Mouse (Mus musculus) v-Abl transformed pro-B cells (cell line): Measurements from ENCODE around the gene Olfml1.

Source experiments
- in situ Hi-C, 2 experiments: fragments of 400-800 bp; cut with MboI; formaldehyde crosslinking; loops; one replicate each; pipeline ENCODE4 v1.15.1; 2025; ENCODE audit not compliant: unreplicated experiment in 2 of 2

Gene Olfml1

GRCm38 (mm10) chr7:107594325-107594856, 27.1 kb downstream of the Olfml1 start:
- in situ Hi-C loops = no loop called here

- in situ Hi-C loops = no loop called here
Observed at GRCm38 (mm10) chr7:107594857-107595402, 27.7 kb downstream of the Olfml1 start, which contains the start of gene Ppfibp2. Gene Ppfibp2 (plus strand): TSS chr7:107595207.

- in situ Hi-C loops = no loop called here
Observed at GRCm38 (mm10) chr7:107595426-107595825, 28.2 kb downstream of the Olfml1 start.

GRCm38 (mm10) chr7:107596753-107597152, 29.5 kb downstream of the Olfml1 start:
- in situ Hi-C loops = no loop called here

GRCm38 (mm10) chr7:107597956-107598355, 30.7 kb downstream of the Olfml1 start:
- in situ Hi-C loops = no loop called here

GRCm38 (mm10) chr7:107600651-107601050, 33.4 kb downstream of the Olfml1 start:
- in situ Hi-C loops = no loop called here

- in situ Hi-C loops = no loop called here
Observed at GRCm38 (mm10) chr7:107602505-107602904, 35.3 kb downstream of the Olfml1 start.

GRCm38 (mm10) chr7:107602913-107603312, 35.7 kb downstream of the Olfml1 start:
- in situ Hi-C loops = no loop called here

- in situ Hi-C loops = no loop called here
Observed at GRCm38 (mm10) chr7:107607766-107608165, 40.5 kb downstream of the Olfml1 start.

GRCm38 (mm10) chr7:107609622-107610255, 42.5 kb downstream of the Olfml1 start:
- in situ Hi-C loops = no loop called here

- in situ Hi-C loops = no loop called here
Observed at GRCm38 (mm10) chr7:107610880-107611279, 43.6 kb downstream of the Olfml1 start.

GRCm38 (mm10) chr7:107618028-107618992, 51.1 kb downstream of the Olfml1 start:
- in situ Hi-C loops = no loop called here

GRCm38 (mm10) chr7:107619225-107619624, 52.0 kb downstream of the Olfml1 start:
- in situ Hi-C loops = no loop called here

GRCm38 (mm10) chr7:107620137-107620536, 52.9 kb downstream of the Olfml1 start:
- in situ Hi-C loops = no loop called here

- in situ Hi-C loops = no loop called here
Observed at GRCm38 (mm10) chr7:107624432-107624831, 57.2 kb downstream of the Olfml1 start.

- in situ Hi-C loops = no loop called here
Observed at GRCm38 (mm10) chr7:107625061-107625460, 57.8 kb downstream of the Olfml1 start, which contains the start of gene 5330417H12Rik. Gene 5330417H12Rik (minus strand): TSS chr7:107625161.

GRCm38 (mm10) chr7:107625781-107626180, 58.5 kb downstream of the Olfml1 start:
- in situ Hi-C loops = no loop called here

- in situ Hi-C loops = no loop called here
Observed at GRCm38 (mm10) chr7:107628383-107628782, 61.1 kb downstream of the Olfml1 start.

GRCm38 (mm10) chr7:107633201-107633600, 66.0 kb downstream of the Olfml1 start:
- in situ Hi-C loops = no loop called here

GRCm38 (mm10) chr7:107637398-107637797, 70.2 kb downstream of the Olfml1 start:
- in situ Hi-C loops = no loop called here

GRCm38 (mm10) chr7:107638026-107638425, 70.8 kb downstream of the Olfml1 start:
- in situ Hi-C loops = no loop called here
